Mouse (Mus musculus): Measurements from ENCODE around the gene Hist1h2an. TPM values are rescaled to one million over a fixed set of nuclear protein-coding genes. Genes with fewer than 3 reads are reported as not detected.
A peak's percentile ranks its signal among the peaks of the same experiment; 100 is the strongest.

Gene Hist1h2an
- polyA plus RNA-seq, 1 experiment from 2014 or later = 8.9 TPM

GRCm38 (mm10) chr13:21749387-21750158, 37.4 kb downstream of the Hist1h2an start:
- no peaks in the 10 kb centered on the region for H3K4me1 ChIP-seq (ENCODE audit: insufficient read depth)
- H3K27me3 ChIP-seq (ENCODE audit: insufficient read depth, low read length) = no peaks in the 10 kb centered on the region
- peak overlapping the region; percentile 97 for H3K27ac ChIP-seq (ENCODE audit: low read depth)
- H3K4me2 ChIP-seq = peak overlapping the region; percentile 84
- H3K9me3 ChIP-seq (ENCODE audit: low read depth, low read length) = no peaks in the 10 kb centered on the region
- H3K36me3 ChIP-seq (ENCODE audit: insufficient read depth) = no peaks in the 10 kb centered on the region
- 2% methylated on average over 5 of the region's 5 CpGs for WGBS
- H3K9ac ChIP-seq = peak overlapping the region; percentile 82
- no peak for TF ChIP-seq CTCF (IDR thresholded peaks at IDR 0.05; ENCODE audit: low read depth)
- ATAC-seq (ENCODE audit: insufficient read depth) = no peak
- peak overlapping the region; percentile 57 for H3K4me3 ChIP-seq (ENCODE audit: low read depth, low read length)
- DNase-seq = peak; percentile 68

GRCm38 (mm10) chr13:21745006-21745405, 42.0 kb downstream of the Hist1h2an start:
- DNase-seq (no peak), ATAC-seq (ENCODE audit: insufficient read depth) (no peak)
- H3K36me3 ChIP-seq (ENCODE audit: insufficient read depth) = no peaks in the 10 kb centered on the region
- no peak for TF ChIP-seq CTCF (IDR thresholded peaks at IDR 0.05; ENCODE audit: low read depth)
- no peaks in the 10 kb centered on the region for H3K4me1 ChIP-seq (ENCODE audit: insufficient read depth)
- no peaks in the 10 kb centered on the region for H3K27me3 ChIP-seq (ENCODE audit: insufficient read depth, low read length)
- no peak overlapping the region for H3K4me2 ChIP-seq
- H3K27ac ChIP-seq (ENCODE audit: low read depth) = no peak overlapping the region
- H3K4me3 ChIP-seq (ENCODE audit: low read depth, low read length) = no peak overlapping the region
- H3K9me3 ChIP-seq (ENCODE audit: low read depth, low read length) = no peaks in the 10 kb centered on the region
- WGBS = 42% methylated on average over 1 of the region's 1 CpGs
- H3K9ac ChIP-seq = no peak overlapping the region

Small RNA genes lying within 50 kb of the gene (microRNA-seq; reads per million reads assigned to microRNA genes)
- gene Gm19658 (ENCODE audit: borderline number of aligned reads) (not detected), gene Gm44346 (ENCODE audit: borderline number of aligned reads) (not detected), gene Gm44454 (ENCODE audit: borderline number of aligned reads) (not detected), gene Gm44466 (ENCODE audit: borderline number of aligned reads) (not detected)

Other genes with a start within 250 kb of the Hist1h2an start
- 0.14 and 0.41 TPM in 2 replicates for gene Olfr1366, start 244.4 kb downstream of the Hist1h2an start, polyA plus RNA-seq (2014; fragmentation: Nextera tagmentation; extraction: Ambion mirVana)
- gene Olfr1535, start 227.3 kb downstream of the Hist1h2an start, polyA plus RNA-seq (2014; fragmentation: Nextera tagmentation; extraction: Ambion mirVana) = 0.09 TPM in 1 of 2 replicates, not detected in the other
- not detected in 2 replicates for gene Olfr1364, start 205.5 kb downstream of the Hist1h2an start, polyA plus RNA-seq (2014; fragmentation: Nextera tagmentation; extraction: Ambion mirVana)
- gene Olfr1362, start 173.2 kb downstream of the Hist1h2an start, polyA plus RNA-seq (2014; fragmentation: Nextera tagmentation; extraction: Ambion mirVana) = not detected in 2 replicates
- gene Olfr11, start 144.7 kb downstream of the Hist1h2an start, polyA plus RNA-seq (2014; fragmentation: Nextera tagmentation; extraction: Ambion mirVana) = not detected in 2 replicates
- not detected in 2 replicates for gene Olfr1361, start 123.8 kb downstream of the Hist1h2an start, polyA plus RNA-seq (2014; fragmentation: Nextera tagmentation; extraction: Ambion mirVana)
- gene Olfr1360, start 109.8 kb downstream of the Hist1h2an start, polyA plus RNA-seq (2014; fragmentation: Nextera tagmentation; extraction: Ambion mirVana) = not detected in 2 replicates
- gene Olfr1359, start 89.1 kb downstream of the Hist1h2an start, polyA plus RNA-seq (2014; fragmentation: Nextera tagmentation; extraction: Ambion mirVana) = not detected in 2 replicates
- gene Hist1h2bl, start 71.1 kb downstream of the Hist1h2an start, polyA plus RNA-seq (2014; fragmentation: Nextera tagmentation; extraction: Ambion mirVana) = 3.8 and 6.9 TPM in 2 replicates
- gene Hist1h2ai, start 70.8 kb downstream of the Hist1h2an start, polyA plus RNA-seq (2014; fragmentation: Nextera tagmentation; extraction: Ambion mirVana) = 40.4 and 42.9 TPM in 2 replicates
- gene Hist1h3h, start 69.6 kb downstream of the Hist1h2an start, polyA plus RNA-seq (2014; fragmentation: Nextera tagmentation; extraction: Ambion mirVana) = 13.9 and 23.8 TPM in 2 replicates
- 4.9 and 8.0 TPM in 2 replicates for gene Hist1h2bm, start 65.2 kb downstream of the Hist1h2an start, polyA plus RNA-seq (2014; fragmentation: Nextera tagmentation; extraction: Ambion mirVana)
- 0.96 and 2.2 TPM in 2 replicates for gene Hist1h4j, start 52.2 kb downstream of the Hist1h2an start, polyA plus RNA-seq (2014; fragmentation: Nextera tagmentation; extraction: Ambion mirVana)
- 6.4 and 8.8 TPM in 2 replicates for gene Hist1h4k, start 36.7 kb downstream of the Hist1h2an start, polyA plus RNA-seq (2014; fragmentation: Nextera tagmentation; extraction: Ambion mirVana)
- 16.8 and 20.4 TPM in 2 replicates for gene Hist1h2ak, start 33.4 kb downstream of the Hist1h2an start, polyA plus RNA-seq (2014; fragmentation: Nextera tagmentation; extraction: Ambion mirVana)
- 2.0 and 3.1 TPM in 2 replicates for gene Hist1h2bn, start 33.1 kb downstream of the Hist1h2an start, polyA plus RNA-seq (2014; fragmentation: Nextera tagmentation; extraction: Ambion mirVana)
- 18.5 and 19.7 TPM in 2 replicates for gene Hist1h1b, start 6.6 kb downstream of the Hist1h2an start, polyA plus RNA-seq (2014; fragmentation: Nextera tagmentation; extraction: Ambion mirVana)
- gene Hist1h3i, start 3.8 kb downstream of the Hist1h2an start, polyA plus RNA-seq (2014; fragmentation: Nextera tagmentation; extraction: Ambion mirVana) = 237 and 252 TPM in 2 replicates
- 2.0 and 3.4 TPM in 2 replicates for gene Hist1h2bp, start 243 bp upstream of the Hist1h2an start, polyA plus RNA-seq (2014; fragmentation: Nextera tagmentation; extraction: Ambion mirVana)
- 24.4 and 25.8 TPM in 2 replicates for gene Hist1h2bq, start 23.0 kb upstream of the Hist1h2an start, polyA plus RNA-seq (2014; fragmentation: Nextera tagmentation; extraction: Ambion mirVana)
- gene Hist1h2ao, start 23.2 kb upstream of the Hist1h2an start, polyA plus RNA-seq (2014; fragmentation: Nextera tagmentation; extraction: Ambion mirVana) = 1.9 TPM in 1 of 2 replicates, not detected in the other
- gene Hist1h4m, start 24.5 kb upstream of the Hist1h2an start, polyA plus RNA-seq (2014; fragmentation: Nextera tagmentation; extraction: Ambion mirVana) = not detected in 2 replicates
- 31.8 and 32.5 TPM in 2 replicates for gene Hist1h4n, start 45.0 kb upstream of the Hist1h2an start, polyA plus RNA-seq (2014; fragmentation: Nextera tagmentation; extraction: Ambion mirVana)
- 5,437 and 5,439 TPM in 2 replicates for gene Hist1h2ap, start 46.3 kb upstream of the Hist1h2an start, polyA plus RNA-seq (2014; fragmentation: Nextera tagmentation; extraction: Ambion mirVana)
- gene Hist1h2br, start 46.5 kb upstream of the Hist1h2an start, polyA plus RNA-seq (2014; fragmentation: Nextera tagmentation; extraction: Ambion mirVana) = 26.4 and 28.5 TPM in 2 replicates
- gene Zfp184, start 157.9 kb upstream of the Hist1h2an start, polyA plus RNA-seq (2014; fragmentation: Nextera tagmentation; extraction: Ambion mirVana) = 16.0 and 16.4 TPM in 2 replicates
- 0.12 and 0.26 TPM in 2 replicates for gene Pom121l2, start 194.0 kb upstream of the Hist1h2an start, polyA plus RNA-seq (2014; fragmentation: Nextera tagmentation; extraction: Ambion mirVana)
- 1.6 and 2.0 TPM in 2 replicates for gene Prss16, start 222.5 kb upstream of the Hist1h2an start, polyA plus RNA-seq (2014; fragmentation: Nextera tagmentation; extraction: Ambion mirVana)
- gene Hist1h2ah, start 248.3 kb upstream of the Hist1h2an start, polyA plus RNA-seq (2014; fragmentation: Nextera tagmentation; extraction: Ambion mirVana) = 21.2 and 21.6 TPM in 2 replicates
- gene Hist1h2bk, start 248.7 kb upstream of the Hist1h2an start, polyA plus RNA-seq (2014; fragmentation: Nextera tagmentation; extraction: Ambion mirVana) = 8.6 and 11.7 TPM in 2 replicates